Comparison of ENCODE assay signal across 19 mouse cellular contexts in genomic region chr2:6412645-6413044, GRCm38 (mm10).
"Had no signal": no experiment of that assay in that cellular context is flagged by ENCODE, and none has a peak within 500 bp of the region (broad histone marks: within the 10 kb centered on the region; RNA-seq: fewer than 3 reads in every experiment).

No protein-coding gene starts in this region.

- H3K4me3 ChIP-seq: left cerebral cortex, adult 2 months; liver, embryonic 12.5 days; midbrain, embryonic 12.5 days; midbrain, embryonic 15.5 days; neural tube, embryonic 12.5 days; neural tube, embryonic 15.5 days had no signal

- H3K4me2 ChIP-seq: liver, embryonic 12.5 days; lung, embryonic 14.5 days; midbrain, embryonic 12.5 days; midbrain, embryonic 15.5 days; neural tube, embryonic 12.5 days; neural tube, embryonic 15.5 days had no signal

- H3K9ac ChIP-seq: liver, embryonic 12.5 days; lung, embryonic 14.5 days; midbrain, embryonic 12.5 days; midbrain, embryonic 15.5 days; neural tube, embryonic 12.5 days; neural tube, embryonic 15.5 days had no signal

- H3K36me3 ChIP-seq: neural tube, embryonic 15.5 days had no signal

- H3K27ac ChIP-seq: hindbrain, postnatal 0 days; left cerebral cortex, adult 2 months; liver, embryonic 12.5 days; macrophage; midbrain, embryonic 12.5 days; midbrain, embryonic 15.5 days; neural tube, embryonic 12.5 days; neural tube, embryonic 15.5 days had no signal

- H3K9me3 ChIP-seq: liver, embryonic 12.5 days; midbrain, embryonic 12.5 days; midbrain, embryonic 15.5 days; neural tube, embryonic 12.5 days; neural tube, embryonic 15.5 days had no signal

- DNase-seq: kidney, adult 8-10 months; kidney, postnatal 25 days; layer of hippocampus, postnatal 36 days; lung, embryonic 14.5 days; right cerebral cortex, adult 18-20 months; right cerebral cortex, postnatal 14 days; right cerebral cortex, postnatal 4 days; thymus, adult 18-20 months; thymus, postnatal 36 days had no signal

- ATAC-seq: hindbrain, postnatal 0 days; inflammation-experienced regulatory T-cells, adult 6 months; liver, embryonic 12.5 days; lung, postnatal 0 days; midbrain, embryonic 15.5 days had no signal

- H3K27me3 ChIP-seq: liver, embryonic 12.5 days; midbrain, embryonic 12.5 days; midbrain, embryonic 15.5 days; neural tube, embryonic 12.5 days; neural tube, embryonic 15.5 days had no signal
